Mouse (Mus musculus) CH12.LX (cell line): Measurements from ENCODE around the gene Inhbb. TPM values are rescaled to one million over a fixed set of nuclear protein-coding genes. Genes with fewer than 3 reads are reported as not detected.

ENCODE experiments used
- DNase-seq: peaks from one replicate; pipeline ENCODE4 v3.0.0-alpha.2; 2013; ENCODE audit errors: extremely low read depth
- H3K27ac ChIP-seq: 2 replicates; pipeline ENCODE4 v1.5.1; 2012; ENCODE audit warnings: low read depth, mild to moderate bottlenecking, control low read depth, moderate library complexity; ENCODE audit not compliant: insufficient read depth
- H3K27me3 ChIP-seq: replicated peaks from 2 replicates; pipeline ENCODE3; 2012; ENCODE audit warnings: inconsistent platforms
- H3K36me3 ChIP-seq, 2 experiments: replicated peaks in 1 of 2; 2 replicates each; pipeline versions ENCODE3 to v1.6.1; 2012; ENCODE audit warnings: inconsistent platforms in 1 of 2, low read length in 1 of 2, mild to moderate bottlenecking in 1 of 2, mixed read lengths in 1 of 2, moderate library complexity in 1 of 2; ENCODE audit not compliant: control insufficient read depth in 1 of 2, insufficient read depth in 1 of 2
- H3K4me1 ChIP-seq, 2 experiments: 2 replicates each; pipeline ENCODE4 v1.6.1; 2012; ENCODE audit warnings: inconsistent platforms in 1 of 2, moderate library complexity in 1 of 2; ENCODE audit not compliant: insufficient read depth in 2 of 2, control insufficient read depth in 1 of 2
- H3K4me2 ChIP-seq: 2 replicates; pipeline ENCODE4 v1.6.1; 2012; ENCODE audit warnings: low read depth, mild to moderate bottlenecking, control low read depth; ENCODE audit not compliant: poor library complexity, insufficient read depth, severe bottlenecking
- H3K4me3 ChIP-seq, 3 experiments: fragments of 150-350 bp in 1 of 3; sonication (generic) in 1 of 3; replicated peaks in 1 of 3; 2 replicates each; pipeline versions ENCODE3 to v1.5.1; 2011 to 2012; ENCODE audit warnings: low read depth in 2 of 3, low read length in 2 of 3, mild to moderate bottlenecking in 2 of 3, moderate library complexity in 2 of 3, control low read depth in 1 of 3, improper control_type of control experiment in 1 of 3, inconsistent platforms in 1 of 3, mixed read lengths in 1 of 3; ENCODE audit not compliant: poor library complexity in 1 of 3
- H3K79me2 ChIP-seq: replicated peaks from 2 replicates; pipeline ENCODE4 v1.6.1; 2012; ENCODE audit warnings: mild to moderate bottlenecking, moderate library complexity; ENCODE audit not compliant: control insufficient read depth, poor library complexity, insufficient read depth, severe bottlenecking; ENCODE audit errors: extremely low read depth
- H3K9ac ChIP-seq: 2 replicates; pipeline ENCODE4 v1.6.1; 2012; ENCODE audit warnings: low read depth, mild to moderate bottlenecking, control low read depth, moderate library complexity; ENCODE audit not compliant: insufficient read depth
- H3K9me3 ChIP-seq: replicated peaks from 2 replicates; pipeline ENCODE3; 2012; ENCODE audit warnings: low read length, inconsistent platforms, mixed read lengths
- CHD1 ChIP-seq: IDR thresholded peaks from 2 replicates; pipeline ENCODE4 v1.6.1; 2012; ENCODE audit warnings: low read depth, low read length, improper control_type of control experiment, inconsistent platforms
- ELF1 ChIP-seq: IDR thresholded peaks from 2 replicates; pipeline ENCODE4 v1.6.1; 2014; ENCODE audit warnings: low read depth, mild to moderate bottlenecking, inconsistent platforms, low read length, improper control_type of control experiment
- MAX ChIP-seq: IDR thresholded peaks from 2 replicates; pipeline ENCODE4 v1.6.1; 2011; ENCODE audit warnings: low read length, improper control_type of control experiment
- MEF2A ChIP-seq: IDR thresholded peaks from 2 replicates; pipeline ENCODE4 v1.6.1; 2014; ENCODE audit warnings: low read depth, mild to moderate bottlenecking, inconsistent platforms, low read length, improper control_type of control experiment, borderline replicate concordance
- NRF1 ChIP-seq: IDR thresholded peaks from 2 replicates; pipeline ENCODE4 v1.6.1; 2014; ENCODE audit warnings: low read depth, mild to moderate bottlenecking, inconsistent platforms, low read length, improper control_type of control experiment, moderate library complexity
- PAX5 ChIP-seq: IDR thresholded peaks from 2 replicates; pipeline ENCODE4 v1.6.1; 2012; ENCODE audit warnings: low read length, inconsistent platforms, mixed read lengths
- RCOR1 ChIP-seq: conservative IDR thresholded peaks from 2 replicates; pipeline ENCODE4 v1.6.1; 2012; ENCODE audit warnings: low read depth, mild to moderate bottlenecking, inconsistent platforms, low read length, improper control_type of control experiment
- SIN3A ChIP-seq: IDR thresholded peaks from 2 replicates; pipeline ENCODE4 v1.6.1; 2012; ENCODE audit warnings: low read length, improper control_type of control experiment, inconsistent platforms
- dilution Hi-C: fragments of 300-500 bp; cut with MboI; formaldehyde crosslinking; loops from 2 replicates; pipeline ENCODE4 v1.14.3; 2020; ENCODE audit warnings: low sequenced_read_pairs; ENCODE audit not compliant: extremely low pct_unique_long_range_greater_than_20kb, extremely low pct_ligation_motif_present
- in situ Hi-C: fragments of 300-500 bp; cut with MboI; formaldehyde crosslinking; loops from 3 replicates; pipeline ENCODE4 v1.14.3; 2019; ENCODE audit warnings: low sequenced_read_pairs, low pct_ligation_motif_present, low pct_unique_long_range_greater_than_20kb, mixed read lengths
- polyA plus RNA-seq: library from polyadenylated mRNA; unstranded; fragments of >175 nt; gene quantifications from 2 replicates; pipeline ENCODE4 v1.2.1, GENCODE M21; 2012; ENCODE audit warnings: low read depth; ENCODE audit not compliant: insufficient read length
- total RNA-seq, 2 experiments: library from RNA; depleted of rRNA; stranded (reverse); fragments of 300-350 nt in 1 of 2; fragments of >200 nt in 1 of 2; gene quantifications; 2 replicates each; pipeline ENCODE4 v1.2.3; 2012 to 2014

Inhbb gene
- total and polyA plus RNA-seq, 3 experiments, result not detected

GRCm38 (mm10) chr1:119367546-119367945 is 54.5 kb downstream of the Inhbb start:
- Histone ChIP-seq H3K9me3 (peaks cover 48% of the 10 kb centered on the region), H3K79me2 (no peaks in the 10 kb centered on the region), H3K9ac (no peak overlapping the region), H3K4me2 (no peak overlapping the region), H3K27me3 (no peaks in the 10 kb centered on the region), H3K4me1 (no peaks in the 10 kb centered on the region), H3K27ac (no peak overlapping the region), H3K4me3 (no peak overlapping the region), H3K36me3 (no peaks in the 10 kb centered on the region)
- dilution Hi-C loops (no loop called here), in situ Hi-C loops (no loop called here)
- DNase-seq, result no peak
- TF ChIP-seq NRF1 (no peak), SIN3A (no peak), PAX5 (no peak), MAX (no peak), ELF1 (no peak), RCOR1 (no peak)

GRCm38 (mm10) chr1:119366315-119366714 is 55.7 kb downstream of the Inhbb start:
- no peaks in the 10 kb centered on the region for H3K79me2 ChIP-seq
- H3K9me3 ChIP-seq, result peaks cover 54% of the 10 kb centered on the region
- no peak for DNase-seq
- no peaks in the 10 kb centered on the region for H3K36me3 ChIP-seq
- no peak for TF ChIP-seq CHD1
- no peak for TF ChIP-seq MEF2A
- no peaks in the 10 kb centered on the region for H3K4me1 ChIP-seq
- no peak overlapping the region for H3K27ac ChIP-seq
- in situ Hi-C loops, result no loop called here
- dilution Hi-C loops, result no loop called here
- H3K27me3 ChIP-seq, result no peaks in the 10 kb centered on the region
- no peak overlapping the region for H3K4me3 ChIP-seq
- no peak overlapping the region for H3K4me2 ChIP-seq
- H3K9ac ChIP-seq, result no peak overlapping the region

Other genes starting within 250 kb of the Inhbb start
- 18.1 and 18.2 TPM in 2 replicates for gene Ralb, start 82.5 kb upstream of the Inhbb start, total RNA-seq (2012; rRNA removed)
- 25.6 and 28.7 TPM in 2 replicates for gene Ralb, start 82.5 kb upstream of the Inhbb start, total RNA-seq (2014; rRNA removed)
- 22.9 and 23.8 TPM in 2 replicates for gene Ralb, start 82.5 kb upstream of the Inhbb start, polyA plus RNA-seq
- 13.8 and 14.9 TPM in 2 replicates for gene Tmem185b, start 103.9 kb upstream of the Inhbb start, total RNA-seq (2012; rRNA removed)
- gene Tmem185b, start 103.9 kb upstream of the Inhbb start, total RNA-seq (2014; rRNA removed), result 12.9 and 13.4 TPM in 2 replicates
- gene Tmem185b, start 103.9 kb upstream of the Inhbb start, polyA plus RNA-seq, result 11.7 TPM in 2 replicates
- 4.1 and 4.5 TPM in 2 replicates for gene Epb41l5, start 226.8 kb upstream of the Inhbb start, total RNA-seq (2012; rRNA removed)
- 3.8 and 4.3 TPM in 2 replicates for gene Epb41l5, start 226.8 kb upstream of the Inhbb start, total RNA-seq (2014; rRNA removed)
- 3.8 TPM in 2 replicates for gene Epb41l5, start 226.8 kb upstream of the Inhbb start, polyA plus RNA-seq